Mouse (Mus musculus): Measurements from ENCODE around the gene Klf7.

The Klf7 gene

GRCm38 (mm10) chr1:64104665-64105064 is 17.4 kb downstream of the Klf7 start:
- DNase-seq, result no peak

GRCm38 (mm10) chr1:64101331-64101730 is 20.8 kb downstream of the Klf7 start:
- no peak for DNase-seq

GRCm38 (mm10) chr1:64098800-64099199 is 23.3 kb downstream of the Klf7 start:
- DNase-seq, result no peak

GRCm38 (mm10) chr1:64097640-64098287 is 24.3 kb downstream of the Klf7 start:
- no peak for DNase-seq

DNA sequence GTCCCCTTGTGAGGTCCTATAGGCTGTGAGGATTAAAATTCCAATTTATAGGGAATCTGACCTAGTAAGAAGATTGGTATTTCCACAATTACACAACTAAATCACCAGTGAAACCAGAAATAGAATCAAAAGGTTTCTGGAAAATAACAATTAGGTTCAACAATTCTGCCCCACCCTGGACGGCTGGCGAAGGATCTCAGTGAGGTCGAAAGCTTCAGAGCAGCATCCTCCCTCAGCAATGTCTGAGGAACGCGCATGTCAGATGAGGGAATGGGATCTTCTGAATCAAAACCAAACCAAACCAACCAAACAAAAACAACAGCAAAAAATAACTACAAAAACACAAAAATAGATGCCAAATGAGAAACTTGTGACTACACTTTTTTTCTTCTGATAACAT is 29.1 kb downstream of the Klf7 start:
- DNase-seq, result no peak

- peak; percentile 70 for DNase-seq
These were observed 30.5 kb downstream of the Klf7 start for GRCm38 (mm10) chr1:64091591-64091990.

GRCm38 (mm10) chr1:64090566-64090965 is 31.5 kb downstream of the Klf7 start:
- no peak for DNase-seq

GRCm38 (mm10) chr1:64089691-64090090 is 32.4 kb downstream of the Klf7 start:
- no peak for DNase-seq

DNA sequence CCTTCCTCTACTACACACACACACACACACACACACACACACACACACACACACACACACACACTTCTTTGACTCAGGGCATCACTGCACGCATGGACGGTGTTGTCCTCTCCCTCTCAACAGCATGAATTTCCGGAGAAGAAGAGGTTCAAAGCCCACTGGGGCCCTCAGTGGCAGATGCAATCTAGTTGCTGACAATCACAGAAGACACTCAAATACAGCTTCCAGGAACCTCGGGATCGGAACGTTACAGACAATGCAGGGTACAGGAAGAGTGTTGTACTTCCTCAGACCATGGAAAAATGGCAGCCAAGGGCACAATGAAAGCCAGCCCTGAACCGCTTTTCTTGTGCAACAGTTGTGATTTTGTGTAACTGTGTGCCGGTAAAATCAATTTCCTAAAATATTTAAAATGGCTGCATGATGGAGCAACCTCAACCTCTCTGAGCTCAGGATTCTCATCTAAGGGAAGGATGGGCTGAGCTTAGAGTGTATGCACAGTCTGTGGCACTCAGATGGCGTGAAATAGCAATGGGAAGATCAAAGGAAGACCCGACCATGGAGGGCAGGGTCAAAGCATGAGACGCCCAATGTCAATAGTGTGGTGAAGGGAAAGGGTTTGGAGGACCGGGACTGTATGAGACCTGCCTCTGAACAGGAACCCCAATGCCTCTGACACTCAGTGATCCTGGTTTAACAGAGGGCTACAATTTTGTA is 33.3 kb downstream of the Klf7 start:
- no peak for DNase-seq

- DNase-seq, result peak; percentile 42
These were observed 34.2 kb downstream of the Klf7 start for GRCm38 (mm10) chr1:64087657-64088603.

DNA sequence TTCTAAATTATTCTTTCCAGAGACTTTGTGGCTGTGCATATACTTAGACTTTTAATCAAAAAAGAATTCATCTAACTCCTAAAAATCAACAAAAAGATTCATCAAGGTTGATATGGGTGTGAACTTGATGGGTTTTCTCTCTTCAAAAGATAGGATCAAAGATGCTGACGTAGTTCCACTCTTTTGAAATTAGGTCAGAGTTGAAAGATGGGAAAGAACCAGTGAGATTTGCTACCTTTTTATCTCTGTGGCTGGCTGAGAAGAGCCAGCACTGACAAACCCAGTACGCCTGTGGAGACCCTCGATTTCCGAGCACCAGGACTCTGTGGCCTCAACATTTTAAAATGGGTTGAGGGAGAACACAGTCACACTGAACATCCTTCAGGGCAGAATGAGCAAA is 36.2 kb downstream of the Klf7 start:
- no peak for DNase-seq

- DNase-seq, result no peak
These were observed 36.7 kb downstream of the Klf7 start for GRCm38 (mm10) chr1:64085361-64085760.

- DNase-seq, result no peak
These were observed 37.4 kb downstream of the Klf7 start for GRCm38 (mm10) chr1:64084706-64085105.

DNA sequence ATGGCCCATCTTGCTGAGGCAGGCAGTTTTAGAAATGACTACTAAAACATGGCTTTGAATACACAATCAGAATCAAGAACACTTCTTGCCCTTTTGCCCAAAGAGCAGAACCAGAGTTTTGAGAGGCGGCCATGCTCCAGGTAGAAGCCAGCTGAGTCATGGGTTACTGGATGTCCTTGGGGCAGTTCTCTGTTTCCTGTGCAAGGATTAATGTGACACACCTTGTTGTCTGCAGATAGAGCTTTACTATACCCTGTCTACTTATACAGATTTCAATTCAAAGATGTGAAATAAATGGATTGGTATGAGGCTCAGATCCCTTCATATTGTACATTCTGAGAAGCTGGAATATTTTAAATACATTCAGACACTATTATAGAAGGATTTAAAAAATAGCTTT is 40.3 kb downstream of the Klf7 start:
- no peak for DNase-seq

DNA sequence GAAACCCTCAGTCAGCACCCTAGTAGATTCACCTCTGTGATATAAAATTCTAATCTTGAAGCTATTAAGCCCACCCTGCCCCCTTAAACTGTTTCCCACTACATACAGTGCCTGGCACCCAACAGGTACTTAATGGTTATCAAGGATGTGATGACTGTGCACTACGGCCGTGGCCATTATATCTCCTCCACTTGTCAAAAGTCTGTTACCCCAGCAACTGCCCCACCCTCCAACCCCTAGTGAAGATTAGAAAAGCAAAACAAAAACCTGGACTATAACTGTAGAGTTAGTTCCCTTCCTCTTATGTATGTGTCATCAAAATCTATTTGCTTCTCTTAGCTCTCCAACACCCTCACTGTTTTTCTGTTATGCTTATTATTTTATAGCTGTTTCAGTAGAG is 40.9 kb downstream of the Klf7 start:
- no peak for DNase-seq

DNA sequence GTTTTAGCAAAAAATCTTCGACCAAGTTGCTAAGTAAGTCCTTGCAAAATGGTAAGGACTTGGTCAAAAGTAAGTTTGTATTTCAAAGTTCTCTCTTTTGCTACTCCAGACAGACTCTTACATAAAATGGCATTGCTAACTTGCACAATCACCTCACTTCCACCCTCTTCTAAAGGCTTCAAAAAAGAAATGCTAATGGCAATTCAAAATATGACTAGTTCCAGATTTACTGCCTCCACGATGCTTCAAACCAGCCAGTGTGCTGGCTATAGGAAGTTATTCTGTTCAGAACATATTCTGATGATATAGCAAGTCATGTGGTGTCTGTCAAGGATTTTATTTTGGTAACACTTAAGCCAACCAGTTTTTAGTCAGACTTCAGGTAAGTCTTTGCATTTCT is 41.8 kb downstream of the Klf7 start:
- no peak for DNase-seq

- DNase-seq, result peak; percentile 95
These were observed 43.3 kb downstream of the Klf7 start for GRCm38 (mm10) chr1:64078747-64079211.

- peak; percentile 86 for DNase-seq
These were observed 43.9 kb downstream of the Klf7 start for GRCm38 (mm10) chr1:64078011-64078746.

- no peak for DNase-seq
These were observed 48.0 kb downstream of the Klf7 start for GRCm38 (mm10) chr1:64074051-64074450.

DNA sequence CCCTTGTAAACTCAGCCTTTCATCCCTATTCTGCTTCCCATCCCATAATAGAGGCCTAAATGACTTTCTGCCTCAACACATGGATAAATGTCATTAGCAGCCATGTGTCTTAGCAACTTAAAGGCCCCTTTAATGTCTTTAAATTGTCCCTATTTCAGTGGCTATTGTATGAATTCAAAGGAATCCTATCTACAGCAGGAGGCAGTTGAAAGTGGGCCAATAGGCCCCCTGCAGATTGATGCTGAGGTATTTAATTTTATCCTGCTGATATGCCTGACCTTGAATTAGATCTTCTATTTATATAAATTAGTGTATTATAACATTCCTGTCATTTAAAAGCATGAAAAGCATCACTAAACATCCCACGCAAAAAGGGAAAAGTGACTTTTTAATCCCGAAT is 51.1 kb downstream of the Klf7 start:
- no peak for DNase-seq

DNA sequence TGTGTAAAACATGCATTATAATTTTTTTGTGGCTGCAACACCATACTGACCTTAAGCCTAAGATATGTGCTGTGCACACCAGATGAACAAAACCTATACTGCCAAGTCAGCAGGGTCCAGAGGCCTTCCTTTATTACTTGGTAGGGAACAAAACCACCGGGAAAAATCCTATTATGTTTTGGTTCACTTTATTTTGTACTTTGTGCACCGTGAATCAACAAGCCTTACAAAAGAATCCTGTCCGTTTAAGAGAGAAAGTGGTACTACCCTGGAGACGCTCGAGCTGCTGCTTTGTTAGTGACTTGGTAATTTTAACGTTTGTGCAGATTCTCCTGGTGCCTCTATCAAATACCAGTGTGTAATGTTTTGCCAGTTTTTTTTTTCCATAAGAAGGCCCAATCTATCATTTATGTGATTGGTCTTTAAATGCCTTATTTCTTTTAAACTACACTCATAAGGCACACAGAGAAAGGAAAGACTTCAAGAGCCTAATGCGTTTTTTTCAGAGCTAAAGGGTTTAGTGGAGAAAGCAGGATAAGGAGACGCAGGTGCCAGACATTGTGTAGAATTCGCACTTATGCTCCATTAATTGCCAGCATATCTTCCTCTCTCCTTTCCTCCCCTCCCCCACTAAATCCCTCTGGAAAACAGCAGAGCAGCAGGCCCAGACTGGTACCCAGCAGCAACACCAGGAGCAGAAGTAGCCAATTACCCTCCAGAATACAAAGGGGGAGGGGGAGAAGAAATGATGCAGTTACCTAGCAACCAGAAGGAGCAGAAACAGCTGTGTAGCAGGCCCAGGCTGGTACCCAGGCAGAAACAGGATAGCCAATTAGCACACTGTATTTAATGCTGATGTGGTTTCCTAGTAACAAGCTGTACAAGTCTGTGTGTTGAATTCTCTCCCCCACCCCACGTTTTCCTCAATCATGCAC is 55.5 kb downstream of the Klf7 start:
- DNase-seq, result peak; percentile 93

DNA sequence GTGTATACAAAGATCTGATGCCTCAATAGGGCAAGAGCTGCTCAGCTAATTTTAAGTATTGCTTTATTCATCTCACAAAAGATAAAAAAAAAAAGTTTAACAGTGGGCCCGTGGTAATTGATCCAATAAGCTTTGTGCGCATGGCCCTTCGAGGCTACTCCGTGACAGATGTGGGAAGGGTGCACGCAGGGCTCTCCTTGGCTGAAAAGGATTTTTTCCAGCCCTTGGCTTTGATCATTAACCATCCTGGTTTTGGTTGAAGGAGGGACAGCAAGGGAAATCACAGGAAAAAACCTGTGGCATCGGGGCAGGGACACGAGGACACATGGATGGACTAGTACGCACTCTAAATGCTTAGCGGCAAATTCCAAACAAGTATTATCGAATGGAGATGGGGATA is 60.6 kb downstream of the Klf7 start:
- no peak for DNase-seq
